Mouse (Mus musculus) spleen, adult 12 weeks (tissue): ENCODE measurements around the gene Slc35g3.
A peak's percentile ranks its signal among the peaks of the same experiment; 100 is the strongest.

ENCODE experiments used
- DNase-seq: peaks from one replicate; pipeline ENCODE4 v3.0.0; 2022; ENCODE audit warnings: low spot score

Gene Slc35g3

GRCm38 (mm10) chr11:69784793-69785272 is 23.1 kb upstream of the Slc35g3 start:
- no peak for DNase-seq

GRCm38 (mm10) chr11:69781828-69782227 is 20.1 kb upstream of the Slc35g3 start:
- no peak for DNase-seq

- no peak for DNase-seq
Measured at GRCm38 (mm10) chr11:69778985-69779384, 17.2 kb upstream of the Slc35g3 start.

- no peak for DNase-seq
Measured at GRCm38 (mm10) chr11:69778258-69778982, 16.7 kb upstream of the Slc35g3 start.

GRCm38 (mm10) chr11:69777504-69778257 is 15.9 kb upstream of the Slc35g3 start:
- DNase-seq: no peak

- no peak for DNase-seq
Measured at GRCm38 (mm10) chr11:69776488-69776887, 14.7 kb upstream of the Slc35g3 start.

GRCm38 (mm10) chr11:69775716-69776115 is 13.9 kb upstream of the Slc35g3 start:
- DNase-seq: no peak

GRCm38 (mm10) chr11:69774961-69775360 is 13.2 kb upstream of the Slc35g3 start:
- DNase-seq: no peak

GRCm38 (mm10) chr11:69767625-69767909 is 5.8 kb upstream of the Slc35g3 start:
- no peak for DNase-seq

GRCm38 (mm10) chr11:69766872-69767624 is 5.3 kb upstream of the Slc35g3 start:
- DNase-seq: no peak

- DNase-seq: peak; percentile 47
Measured at GRCm38 (mm10) chr11:69766126-69766609, 4.4 kb upstream of the Slc35g3 start.

- DNase-seq: no peak
Measured at GRCm38 (mm10) chr11:69765221-69766125, 3.7 kb upstream of the Slc35g3 start, which contains the start of gene Zbtb4. Gene Zbtb4 (plus strand): TSS chr11:69765912.

GRCm38 (mm10) chr11:69763551-69763950 is 1.8 kb upstream of the Slc35g3 start:
- no peak for DNase-seq

- DNase-seq: no peak
Measured at GRCm38 (mm10) chr11:69760901-69761200, 917 bp downstream of the Slc35g3 start.

- DNase-seq: no peak
Measured at GRCm38 (mm10) chr11:69760160-69760900, 1.4 kb downstream of the Slc35g3 start.

GRCm38 (mm10) chr11:69758971-69759721 is 2.6 kb downstream of the Slc35g3 start:
- no peak for DNase-seq

- DNase-seq: peak; percentile 98
Measured at GRCm38 (mm10) chr11:69758478-69758970, 3.2 kb downstream of the Slc35g3 start, which contains the start of gene Polr2a. Gene Polr2a (minus strand): TSS chr11:69758637.

- DNase-seq: peak; percentile 94
Measured at GRCm38 (mm10) chr11:69758090-69758456, 3.7 kb downstream of the Slc35g3 start.

- DNase-seq: no peak
Measured at GRCm38 (mm10) chr11:69757303-69758089, 4.3 kb downstream of the Slc35g3 start.
